Mouse (Mus musculus): Measurements from ENCODE around the gene Zfp69. TPM values are rescaled to one million over a fixed set of nuclear protein-coding genes. Genes with fewer than 3 reads are reported as not detected.

The Zfp69 gene
- polyA plus RNA-seq, 1 experiment from 2014 or later = 9.8 TPM

DNA sequence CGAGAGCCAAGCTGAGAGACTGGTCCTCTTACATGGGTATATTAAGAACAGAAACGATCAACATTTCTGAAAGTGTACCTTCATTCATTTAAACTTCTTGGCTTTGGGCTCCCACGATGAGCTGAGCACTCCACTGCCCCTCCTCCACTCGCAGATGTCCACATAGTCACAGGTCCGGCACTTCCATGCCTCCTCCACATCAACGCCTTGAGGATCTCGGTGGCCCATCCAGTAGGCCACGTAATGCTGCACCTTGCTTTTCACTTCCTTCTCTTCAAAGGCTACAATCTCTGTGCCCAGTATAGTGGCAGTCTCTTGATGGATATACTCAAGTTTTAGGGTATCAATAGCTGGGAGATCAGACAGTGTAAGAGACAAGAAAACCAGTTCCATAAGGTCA is 30.0 kb downstream of the Zfp69 start:
- no peak overlapping the region for H3K9ac ChIP-seq
- no peak overlapping the region for H3K27ac ChIP-seq
- 0 out of 2 replicates have a peak, but pooled peaks cover 18% of the 10 kb centered on the region for H3K9me3 ChIP-seq
- peaks cover 43% of the 10 kb centered on the region for H3K36me3 ChIP-seq
- peaks cover 17% of the 10 kb centered on the region for H3K4me1 ChIP-seq (replicated peaks)
- H3K4me3 ChIP-seq = no peak overlapping the region
- ATAC-seq (ENCODE audit: low FRiP score) = no peak
- no peak overlapping the region for H3K4me2 ChIP-seq
- H3K27me3 ChIP-seq = no peaks in the 10 kb centered on the region
- WGBS = 98% methylated on average over 8 of the region's 8 CpGs

DNA sequence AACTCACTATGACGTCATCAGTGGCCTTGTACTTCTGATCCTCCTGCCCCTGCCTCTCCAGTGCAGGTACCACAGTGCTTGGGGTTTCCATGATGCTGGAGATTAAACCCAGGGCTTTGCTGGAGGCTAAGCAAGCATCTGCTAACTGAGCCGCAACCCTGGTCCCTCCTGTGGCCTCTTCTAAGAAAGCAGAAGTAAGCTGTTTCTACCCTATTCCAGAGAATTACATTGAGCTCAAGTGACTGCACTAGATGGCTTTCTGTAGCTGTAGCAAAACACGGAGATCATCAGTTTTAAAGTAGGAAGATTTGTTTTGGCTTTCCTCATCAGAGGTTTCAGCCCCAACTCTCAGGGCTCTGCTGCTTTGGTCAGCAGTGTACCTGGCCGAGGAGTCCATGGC is 37.0 kb downstream of the Zfp69 start:
- Histone ChIP-seq H3K9ac (no peak overlapping the region), H3K36me3 (peaks cover 9% of the 10 kb centered on the region), H3K4me2 (no peak overlapping the region), H3K27me3 (0 out of 2 replicates have a peak, but pooled peaks cover 3% of the 10 kb centered on the region), H3K4me3 (no peak overlapping the region), H3K4me1 (replicated peaks) (no peaks in the 10 kb centered on the region; the same call in 1 of the 2 replicates), H3K9me3 (no peaks in the 10 kb centered on the region), H3K27ac (no peak overlapping the region)
- no peak for ATAC-seq (ENCODE audit: low FRiP score)
- 79% methylated on average over 4 of the region's 4 CpGs for WGBS

DNA sequence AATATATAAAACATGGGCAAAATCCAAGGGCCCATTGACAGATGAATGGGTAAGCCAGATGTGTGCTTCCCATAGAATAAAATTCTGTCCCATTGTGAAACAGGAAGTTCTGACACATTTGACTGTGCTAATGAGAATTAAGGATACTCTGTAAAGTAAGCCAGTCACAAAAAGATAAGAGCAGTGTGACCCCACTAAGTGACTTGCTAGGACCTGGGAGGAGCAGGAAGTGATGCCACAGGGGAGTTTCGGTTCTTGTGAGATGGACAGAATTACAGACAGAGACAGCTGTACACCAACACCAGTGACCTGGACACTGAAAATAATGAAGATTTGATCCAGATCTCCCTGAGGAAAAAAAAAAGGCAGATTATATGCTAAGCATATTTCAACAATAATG is 37.6 kb downstream of the Zfp69 start:
- Histone ChIP-seq H3K36me3 (peaks cover 3% of the 10 kb centered on the region; the same call in 1 of the 2 replicates), H3K4me1 (replicated peaks) (no peaks in the 10 kb centered on the region; the same call in 1 of the 2 replicates), H3K27me3 (0 out of 2 replicates have a peak, but pooled peaks cover 3% of the 10 kb centered on the region), H3K27ac (no peak overlapping the region), H3K9me3 (no peaks in the 10 kb centered on the region), H3K4me3 (no peak overlapping the region), H3K4me2 (no peak overlapping the region), H3K9ac (no peak overlapping the region)
- no peak for ATAC-seq (ENCODE audit: low FRiP score)
- 83% methylated on average over 1 of the region's 1 CpGs for WGBS

DNA sequence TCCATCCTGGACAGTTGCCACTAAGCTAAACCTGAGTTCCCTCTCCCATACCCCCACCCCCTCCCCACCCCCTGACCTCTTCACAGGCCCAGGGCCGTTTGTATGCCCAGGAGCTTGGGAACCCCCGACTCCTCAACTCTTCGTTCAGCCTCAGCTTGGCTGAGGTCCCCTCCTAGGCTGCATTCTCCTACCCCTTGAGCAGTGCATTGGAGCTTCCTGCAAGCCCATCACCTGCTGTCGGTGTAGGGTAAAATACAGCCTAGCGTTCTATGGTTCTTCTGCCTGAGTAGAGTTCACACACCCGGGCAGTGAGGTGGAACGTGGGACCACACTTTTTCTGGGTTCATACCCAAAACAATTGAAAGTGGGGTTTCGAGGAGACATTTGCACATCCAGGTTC is 38.1 kb downstream of the Zfp69 start:
- ATAC-seq (ENCODE audit: low FRiP score) = no peak
- WGBS = 69% methylated on average over 8 of the region's 8 CpGs

DNA sequence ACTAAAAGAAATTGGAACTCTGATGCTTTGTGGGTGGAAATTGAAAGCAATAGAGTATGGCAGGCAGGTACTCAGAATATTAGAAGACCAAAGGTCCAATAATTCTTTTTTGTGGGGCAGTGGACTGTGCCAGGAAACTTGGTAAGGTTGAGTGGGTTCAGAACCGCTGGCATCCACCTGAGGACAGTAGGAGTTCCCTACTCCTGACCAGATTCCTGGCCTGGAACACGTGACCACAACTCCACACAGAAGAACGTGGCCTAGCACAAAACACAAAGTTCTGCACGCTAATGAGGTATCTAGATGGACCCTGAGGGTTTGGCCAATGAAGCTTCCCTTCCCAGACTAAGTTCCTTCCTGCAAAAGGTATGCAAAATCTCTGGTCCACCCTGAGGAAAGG is 38.6 kb downstream of the Zfp69 start:
- H3K4me3 ChIP-seq = no peak overlapping the region
- no peak for ATAC-seq (ENCODE audit: low FRiP score)
- H3K9ac ChIP-seq = no peak overlapping the region
- H3K36me3 ChIP-seq = no peaks in the 10 kb centered on the region
- 53% methylated on average over 4 of the region's 4 CpGs for WGBS
- no peak overlapping the region for H3K27ac ChIP-seq
- no peak overlapping the region for H3K4me2 ChIP-seq
- no peaks in the 10 kb centered on the region for H3K9me3 ChIP-seq
- no peaks in the 10 kb centered on the region; the same call in 1 of the 2 replicates for H3K4me1 ChIP-seq (replicated peaks)
- H3K27me3 ChIP-seq = 0 out of 2 replicates have a peak, but pooled peaks cover 3% of the 10 kb centered on the region

More for the DNA sequence above, 38.1 kb downstream of the Zfp69 start:
- no peaks in the 10 kb centered on the region for H3K36me3 ChIP-seq
- no peak overlapping the region for H3K4me3 ChIP-seq
- no peaks in the 10 kb centered on the region; the same call in 1 of the 2 replicates for H3K4me1 ChIP-seq (replicated peaks)
- no peak overlapping the region for H3K9ac ChIP-seq
- no peaks in the 10 kb centered on the region for H3K9me3 ChIP-seq
- no peak overlapping the region for H3K27ac ChIP-seq
- H3K4me2 ChIP-seq = no peak overlapping the region
- H3K27me3 ChIP-seq = 0 out of 2 replicates have a peak, but pooled peaks cover 3% of the 10 kb centered on the region

DNA sequence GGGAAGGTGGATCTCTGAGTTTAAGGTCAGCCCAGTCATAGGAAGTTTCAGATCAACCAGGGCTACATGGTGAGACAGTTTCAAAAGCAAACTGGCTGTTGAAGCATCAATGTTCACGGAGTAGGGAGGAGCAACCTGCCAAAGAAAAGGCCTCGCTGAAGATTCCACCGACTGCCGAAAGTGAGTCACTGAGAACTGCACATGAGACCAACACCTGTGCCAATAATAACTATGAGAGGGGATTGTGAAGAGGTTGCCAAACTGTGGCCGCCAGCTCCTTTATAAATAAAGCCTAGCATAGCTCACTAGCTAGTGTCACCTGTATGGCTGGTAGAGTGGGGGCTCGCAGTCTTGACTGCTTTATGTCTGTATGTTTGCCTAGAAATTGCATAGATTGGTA is 40.4 kb downstream of the Zfp69 start:
- H3K36me3 ChIP-seq = no peaks in the 10 kb centered on the region
- no peak overlapping the region for H3K4me2 ChIP-seq
- H3K9ac ChIP-seq = 0 out of 2 replicates have a peak overlapping the region, but pooled peaks have one; percentile 39
- 87% methylated on average over 6 of the region's 6 CpGs for WGBS
- H3K27me3 ChIP-seq = 0 out of 2 replicates have a peak, but pooled peaks cover 3% of the 10 kb centered on the region
- H3K9me3 ChIP-seq = no peaks in the 10 kb centered on the region
- no peak overlapping the region for H3K4me3 ChIP-seq
- H3K27ac ChIP-seq = no peak overlapping the region
- no peak for ATAC-seq (ENCODE audit: low FRiP score)
- no peaks in the 10 kb centered on the region; the same call in 1 of the 2 replicates for H3K4me1 ChIP-seq (replicated peaks)

DNA sequence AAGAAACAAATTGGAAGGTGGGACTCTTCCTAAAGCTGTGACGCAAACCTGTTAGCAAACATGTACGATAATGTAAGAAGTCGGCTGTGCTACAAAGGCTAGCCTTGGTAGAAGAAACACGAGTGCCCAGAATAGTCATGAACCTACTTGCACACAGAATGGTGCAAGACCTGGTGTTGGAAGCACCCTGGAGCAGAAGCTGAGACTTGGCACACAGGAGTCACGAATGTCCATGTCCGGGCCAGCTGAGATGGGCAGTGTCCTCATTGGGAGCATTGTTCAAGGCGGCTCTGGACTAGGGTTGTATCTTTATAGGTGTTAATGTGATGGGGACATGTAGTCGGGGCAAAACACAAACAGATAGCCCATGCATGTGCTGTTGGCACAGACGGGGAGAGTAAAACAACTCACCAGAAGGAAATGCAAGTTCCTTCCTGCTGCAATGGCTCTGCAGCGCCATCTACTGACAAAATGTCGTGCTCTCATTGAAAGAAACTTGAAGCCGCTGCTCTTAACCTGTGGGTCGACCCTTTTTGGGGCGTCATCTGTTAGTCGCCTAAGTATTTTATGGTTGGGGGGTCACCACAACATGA is 41.8 kb downstream of the Zfp69 start:
- no peak overlapping the region for H3K4me3 ChIP-seq
- H3K27me3 ChIP-seq = 0 out of 2 replicates have a peak, but pooled peaks cover 3% of the 10 kb centered on the region
- no peak overlapping the region for H3K9ac ChIP-seq
- peak; percentile 52; the same call in 1 of the 2 replicates for ATAC-seq (ENCODE audit: low FRiP score)
- 32% methylated on average over 15 of the region's 15 CpGs for WGBS
- H3K36me3 ChIP-seq = no peaks in the 10 kb centered on the region
- H3K9me3 ChIP-seq = no peaks in the 10 kb centered on the region
- H3K27ac ChIP-seq = no peak overlapping the region
- H3K4me1 ChIP-seq (replicated peaks) = no peaks in the 10 kb centered on the region; the same call in 1 of the 2 replicates
- no peak overlapping the region for H3K4me2 ChIP-seq

DNA sequence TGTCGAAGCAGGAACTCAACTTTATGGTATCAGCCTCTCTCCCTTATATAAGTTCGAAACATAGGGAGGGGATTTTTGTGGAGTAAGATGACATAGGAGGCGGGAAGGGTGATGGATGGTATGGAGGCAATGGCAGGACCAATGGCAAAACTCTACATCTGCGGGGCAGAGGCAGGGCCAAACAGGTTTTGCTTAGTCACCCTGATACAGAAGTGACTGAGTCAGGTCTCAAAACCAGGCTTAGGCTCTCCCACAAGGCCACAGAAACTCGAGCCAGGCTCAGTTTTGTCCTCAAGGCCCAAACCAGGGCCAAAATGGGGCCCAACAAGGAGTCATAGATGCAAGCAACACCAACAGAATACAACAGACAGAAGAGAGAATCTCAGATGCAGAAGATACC is 45.9 kb downstream of the Zfp69 start:
- Histone ChIP-seq H3K9ac (no peak overlapping the region), H3K36me3 (no peaks in the 10 kb centered on the region), H3K27ac (no peak overlapping the region), H3K9me3 (no peaks in the 10 kb centered on the region), H3K4me3 (no peak overlapping the region), H3K27me3 (no peaks in the 10 kb centered on the region), H3K4me1 (replicated peaks) (no peaks in the 10 kb centered on the region; the same call in 1 of the 2 replicates), H3K4me2 (no peak overlapping the region)
- no peak for ATAC-seq (ENCODE audit: low FRiP score)
- 82% methylated on average over 5 of the region's 5 CpGs for WGBS

DNA sequence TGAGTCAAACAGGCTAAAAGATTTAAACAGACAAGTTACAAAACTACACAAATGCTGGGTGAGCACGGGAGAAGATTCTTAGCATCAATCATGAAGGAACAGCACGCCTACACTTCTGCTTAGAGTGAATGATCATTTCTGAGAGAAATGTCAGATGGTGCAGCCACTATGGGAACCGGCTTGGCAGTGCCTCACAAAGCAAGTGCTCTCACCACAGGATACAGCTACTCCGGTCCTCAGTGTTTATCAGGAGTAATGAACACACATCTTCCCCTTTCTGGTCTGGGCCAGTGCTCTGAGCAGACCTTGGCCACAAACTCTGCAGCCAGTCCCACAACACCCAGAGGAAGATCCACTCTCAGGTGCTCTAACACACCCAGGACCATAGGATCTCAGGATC is 47.0 kb downstream of the Zfp69 start:
- Histone ChIP-seq H3K4me2 (no peak overlapping the region), H3K9ac (no peak overlapping the region), H3K9me3 (no peaks in the 10 kb centered on the region), H3K4me3 (no peak overlapping the region), H3K36me3 (no peaks in the 10 kb centered on the region), H3K27me3 (no peaks in the 10 kb centered on the region), H3K27ac (no peak overlapping the region), H3K4me1 (replicated peaks) (no peaks in the 10 kb centered on the region; the same call in 1 of the 2 replicates)
- 71% methylated on average over 4 of the region's 4 CpGs for WGBS
- no peak for ATAC-seq (ENCODE audit: low FRiP score)

DNA sequence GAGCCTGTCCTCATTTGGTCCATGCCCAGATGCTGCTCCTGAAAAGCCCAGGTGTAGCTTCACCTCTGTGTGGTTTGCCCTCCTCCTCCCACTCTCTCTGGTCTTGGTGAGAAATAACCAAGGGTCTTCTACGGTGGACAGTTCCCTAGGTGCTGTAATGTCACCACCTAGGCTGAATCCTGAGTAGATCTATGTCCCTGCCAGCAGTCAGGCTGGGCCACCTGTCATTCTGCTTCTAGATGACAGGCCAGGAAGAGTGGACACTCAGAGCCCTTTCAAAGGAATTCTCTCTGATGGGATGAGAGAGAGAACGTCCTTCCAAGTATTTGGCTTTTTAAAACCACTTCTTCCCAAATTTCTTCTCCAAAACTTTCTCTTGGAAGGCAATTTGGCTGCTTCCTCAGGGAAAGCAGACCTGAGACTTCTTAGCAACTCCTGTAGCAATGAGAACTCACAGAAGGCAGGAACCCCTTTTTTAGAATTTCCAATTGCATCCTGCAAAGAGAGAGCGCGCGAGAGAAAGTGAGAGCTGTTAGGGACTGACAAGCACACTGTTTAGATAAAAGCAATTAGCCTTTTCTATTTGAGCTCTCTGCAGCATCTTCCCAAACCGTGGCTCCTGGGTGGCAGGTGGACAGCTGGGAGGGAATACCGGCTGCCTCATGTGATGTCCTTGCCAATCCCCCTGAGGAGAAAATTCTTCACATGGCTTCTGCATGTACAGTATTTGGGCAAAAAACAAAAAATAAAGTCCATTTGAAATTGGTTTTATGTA is 55.5 kb downstream of the Zfp69 start:
- no peak for ATAC-seq (ENCODE audit: low FRiP score)
- Histone ChIP-seq H3K9ac (no peak overlapping the region), H3K27ac (no peak overlapping the region), H3K27me3 (0 out of 2 replicates have a peak, but pooled peaks cover 2% of the 10 kb centered on the region), H3K4me1 (replicated peaks) (peaks cover 21% of the 10 kb centered on the region), H3K36me3 (no peaks in the 10 kb centered on the region), H3K4me3 (no peak overlapping the region), H3K4me2 (no peak overlapping the region), H3K9me3 (no peaks in the 10 kb centered on the region)
- 76% methylated on average over 7 of the region's 7 CpGs for WGBS

DNA sequence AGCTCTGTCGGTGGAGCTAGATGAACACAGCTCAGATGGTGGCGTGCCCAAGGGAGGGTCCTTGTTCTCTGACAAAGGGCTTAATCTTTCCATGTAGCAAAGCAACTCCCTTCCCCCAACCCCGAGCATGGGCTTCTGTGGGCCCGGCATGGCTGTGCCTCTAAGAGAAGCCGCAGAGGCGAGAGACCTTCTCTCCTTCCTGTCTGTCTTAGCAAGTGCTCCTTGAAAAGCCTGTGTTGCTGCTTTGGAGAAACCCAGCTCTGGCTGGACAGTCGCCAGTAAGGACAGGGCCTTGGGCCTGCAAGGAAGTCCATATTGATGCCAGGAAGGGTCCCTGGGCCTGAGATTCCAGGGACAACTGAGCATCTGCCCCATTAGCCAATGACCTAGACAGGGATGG is 56.3 kb downstream of the Zfp69 start:
- ATAC-seq (ENCODE audit: low FRiP score) = no peak
- H3K4me2 ChIP-seq = no peak overlapping the region
- 82% methylated on average over 7 of the region's 7 CpGs for WGBS
- H3K36me3 ChIP-seq = no peaks in the 10 kb centered on the region
- peaks cover 28% of the 10 kb centered on the region for H3K4me1 ChIP-seq (replicated peaks)
- H3K9ac ChIP-seq = no peak overlapping the region
- H3K27ac ChIP-seq = no peak overlapping the region
- H3K27me3 ChIP-seq = 0 out of 2 replicates have a peak, but pooled peaks cover 2% of the 10 kb centered on the region
- no peak overlapping the region for H3K4me3 ChIP-seq
- H3K9me3 ChIP-seq = no peaks in the 10 kb centered on the region

DNA sequence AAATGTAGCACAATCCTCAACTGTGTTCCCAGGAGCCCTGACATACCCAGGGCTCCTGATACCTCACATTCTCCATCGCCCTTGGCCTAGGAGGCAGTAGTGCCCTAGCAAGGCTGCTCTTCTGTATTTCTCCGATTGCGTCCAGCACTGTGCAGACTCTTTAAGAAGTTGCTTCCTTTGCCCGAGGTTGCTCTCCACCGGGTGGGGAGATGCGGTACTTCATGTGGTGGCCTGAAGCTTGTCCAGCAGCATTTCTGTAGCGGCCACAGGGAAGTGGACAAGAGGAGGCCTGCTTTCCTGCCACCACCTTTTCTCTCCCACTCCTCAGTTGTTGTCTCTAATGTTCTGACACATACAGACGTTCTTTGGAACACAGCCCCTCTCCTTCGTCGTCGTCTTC is 56.9 kb downstream of the Zfp69 start:
- Histone ChIP-seq H3K4me1 (replicated peaks) (peaks cover 28% of the 10 kb centered on the region), H3K27me3 (0 out of 2 replicates have a peak, but pooled peaks cover 2% of the 10 kb centered on the region), H3K9me3 (no peaks in the 10 kb centered on the region), H3K9ac (no peak overlapping the region), H3K4me2 (no peak overlapping the region), H3K27ac (no peak overlapping the region), H3K36me3 (no peaks in the 10 kb centered on the region), H3K4me3 (no peak overlapping the region)
- no peak for ATAC-seq (ENCODE audit: low FRiP score)
- WGBS = 73% methylated on average over 11 of the region's 11 CpGs
